ENCODE assay signal across 12 mouse cellular contexts in the genomic region with DNA sequence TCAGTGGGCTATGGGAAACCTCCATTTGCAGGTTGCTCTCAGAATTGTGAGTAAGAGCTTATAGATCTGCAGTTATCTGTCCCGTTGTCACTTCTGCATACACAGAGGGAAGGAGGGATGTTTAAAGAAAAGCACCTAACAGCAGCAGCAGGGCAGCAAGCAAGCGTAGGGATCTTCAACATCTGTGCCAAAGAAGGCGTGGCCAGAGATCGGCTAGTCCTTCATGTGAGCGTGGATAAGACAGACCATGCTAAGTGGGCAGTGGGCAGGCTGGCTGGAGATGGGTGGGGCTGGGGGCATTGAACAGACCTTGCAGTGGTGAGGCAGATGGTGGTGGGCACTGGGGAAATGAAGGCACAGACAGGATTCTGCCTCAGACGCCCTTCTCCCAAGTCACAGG.
"Had no signal": no experiment of that assay in that cellular context is flagged by ENCODE, and none has a peak within 500 bp of the region (broad histone marks: within the 10 kb centered on the region; RNA-seq: fewer than 3 reads in every experiment).

No protein-coding gene starts in this region.

- DNase-seq: lung, adult 18-20 months; lung, postnatal 14 days; lung, postnatal 4 days; midbrain, embryonic 14.5 days; retina, postnatal 1 day; right cerebral cortex, adult 18-20 months; right cerebral cortex, postnatal 25 days; right cerebral cortex, postnatal 4 days; spleen, adult 18-20 months; thymus, adult 18-20 months; thymus, postnatal 14 days; thymus, postnatal 36 days had no signal
